Mouse (Mus musculus) spleen, adult 12 weeks (tissue): ENCODE data around the gene Galr2.

Experiments
- DNase-seq: peaks from one replicate; pipeline ENCODE4 v3.0.0; 2022; ENCODE audit warnings: low spot score

Gene Galr2

DNA sequence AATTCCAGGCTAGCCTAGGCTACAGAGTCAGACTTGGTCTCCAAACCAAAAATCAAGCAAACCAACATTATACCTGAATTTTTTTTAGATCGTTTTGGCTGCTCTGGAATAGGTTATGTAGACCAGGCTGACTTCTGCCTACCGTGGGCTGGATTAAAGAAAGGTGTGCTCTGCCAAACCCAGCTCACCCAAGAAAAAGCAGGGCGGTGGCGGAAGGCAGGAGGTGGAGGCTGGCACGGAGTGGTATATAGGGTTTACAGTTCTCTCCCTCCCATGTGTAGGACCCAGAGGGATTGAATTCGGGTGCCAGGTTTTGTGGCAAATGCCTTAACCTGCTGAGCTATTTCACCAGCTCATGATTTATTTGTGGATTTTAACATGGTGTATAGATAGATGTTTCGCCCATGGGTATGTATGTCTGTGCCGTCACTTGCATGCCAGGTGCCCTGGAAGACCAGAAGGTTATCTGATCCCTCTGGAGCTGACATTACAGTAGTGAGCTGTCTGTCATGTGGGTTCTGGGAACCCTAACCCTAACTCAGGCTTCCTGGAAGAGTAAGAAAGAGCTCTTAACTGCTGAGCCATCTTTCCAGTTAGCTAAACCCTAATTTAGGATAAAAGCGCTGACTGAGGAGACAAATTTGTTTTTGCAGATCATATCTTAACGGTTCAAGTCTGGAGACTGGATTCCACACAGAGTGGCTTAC is 26.4 kb downstream of the Galr2 start, which contains the start of gene Exoc7:
Gene Exoc7 (minus strand): TSS at position 215 of the 707 bp plus-strand sequence.
- DNase-seq = no peak

DNA sequence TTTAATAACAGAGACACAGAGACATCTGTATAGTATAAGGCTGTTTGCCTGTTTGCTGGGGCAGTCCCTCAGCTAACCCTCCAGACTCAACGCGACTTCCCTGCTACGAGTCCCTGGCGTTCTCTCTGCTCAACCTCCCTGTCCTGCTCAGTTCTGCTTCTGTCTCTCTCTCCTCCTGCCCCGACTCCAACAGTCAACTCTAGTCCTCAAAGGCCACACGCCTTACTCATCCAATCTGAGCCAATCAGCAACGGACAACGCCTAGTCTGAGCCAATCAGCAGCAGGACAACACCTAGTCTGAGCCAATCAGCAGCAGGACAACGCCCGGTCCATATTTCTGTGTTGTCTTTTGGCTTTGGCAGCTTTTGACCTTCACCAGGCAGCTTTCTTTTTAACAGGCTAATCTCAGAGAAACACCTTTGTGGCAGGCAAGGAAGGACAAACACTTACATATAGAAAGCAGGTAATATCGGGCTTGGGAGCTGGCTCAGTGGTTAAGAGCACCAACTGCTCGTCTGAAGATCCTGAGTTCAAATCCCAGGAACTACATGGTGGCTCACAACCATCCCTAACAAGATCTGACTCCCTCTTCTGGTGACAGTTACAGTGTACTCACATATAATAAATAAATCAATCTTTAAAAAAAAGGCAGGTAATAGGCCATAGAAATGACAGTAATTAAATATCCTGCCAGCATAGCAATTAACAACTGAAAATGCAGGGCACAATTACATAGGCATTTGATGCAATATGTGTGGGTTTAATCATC is 27.2 kb downstream of the Galr2 start:
- no peak for DNase-seq

DNA sequence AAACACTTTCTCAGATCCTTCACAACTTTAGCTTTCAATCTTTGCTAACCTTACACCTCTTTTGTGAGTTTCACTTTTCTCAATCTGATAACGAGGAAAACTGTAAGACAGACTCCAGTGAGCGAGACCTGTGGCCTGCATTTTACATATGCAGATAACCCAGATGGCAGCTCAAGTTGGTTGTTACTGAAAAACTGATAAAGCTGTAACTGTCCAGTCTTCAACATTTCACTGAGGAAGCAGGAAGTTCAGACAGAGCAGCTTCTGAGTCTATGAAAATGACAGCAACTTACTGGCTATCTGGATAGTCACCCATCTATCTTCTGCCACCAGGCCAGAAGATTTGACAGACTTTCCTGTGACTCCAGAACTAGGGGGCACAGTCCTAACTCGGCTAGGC is 28.9 kb downstream of the Galr2 start:
- no peak for DNase-seq

DNA sequence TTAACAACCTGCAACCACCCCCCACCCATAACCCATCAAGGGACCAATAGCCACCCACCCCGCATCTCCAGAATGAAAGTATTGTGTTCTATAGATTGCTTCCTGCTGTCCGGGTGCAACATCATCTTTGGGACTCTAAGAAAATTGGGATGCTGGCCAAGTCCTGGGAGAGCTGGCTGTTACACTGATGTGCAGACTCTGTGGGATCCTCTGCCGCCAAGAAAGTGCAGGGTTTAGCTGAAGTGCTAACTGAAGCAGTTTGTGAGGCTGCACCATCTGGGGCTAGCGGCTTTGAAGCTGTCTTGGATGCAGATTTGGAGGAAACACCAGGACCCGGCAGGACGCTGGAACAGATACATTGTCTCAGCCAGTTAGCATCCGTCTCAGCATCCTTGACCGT is 30.4 kb downstream of the Galr2 start:
- DNase-seq = no peak

DNA sequence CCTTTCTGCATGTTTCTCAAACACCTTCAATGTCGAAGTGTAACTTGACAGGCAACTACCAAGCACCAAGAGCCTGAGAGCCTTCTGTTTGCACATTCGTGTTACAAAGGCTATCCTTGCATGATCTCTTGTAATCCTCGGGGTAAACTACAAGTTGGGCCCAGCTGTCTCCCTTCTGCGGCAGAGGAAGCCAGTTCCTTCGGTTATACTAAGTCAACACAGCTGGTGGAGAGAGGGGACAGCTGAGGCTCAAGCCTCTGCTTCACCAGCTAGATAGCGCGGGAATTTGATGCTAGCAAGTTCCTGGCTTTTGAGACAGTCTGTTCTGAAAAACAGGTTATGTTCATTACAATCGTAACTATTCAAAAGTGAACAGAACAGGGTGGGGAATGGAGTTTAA is 31.6 kb downstream of the Galr2 start:
- DNase-seq = no peak

DNA sequence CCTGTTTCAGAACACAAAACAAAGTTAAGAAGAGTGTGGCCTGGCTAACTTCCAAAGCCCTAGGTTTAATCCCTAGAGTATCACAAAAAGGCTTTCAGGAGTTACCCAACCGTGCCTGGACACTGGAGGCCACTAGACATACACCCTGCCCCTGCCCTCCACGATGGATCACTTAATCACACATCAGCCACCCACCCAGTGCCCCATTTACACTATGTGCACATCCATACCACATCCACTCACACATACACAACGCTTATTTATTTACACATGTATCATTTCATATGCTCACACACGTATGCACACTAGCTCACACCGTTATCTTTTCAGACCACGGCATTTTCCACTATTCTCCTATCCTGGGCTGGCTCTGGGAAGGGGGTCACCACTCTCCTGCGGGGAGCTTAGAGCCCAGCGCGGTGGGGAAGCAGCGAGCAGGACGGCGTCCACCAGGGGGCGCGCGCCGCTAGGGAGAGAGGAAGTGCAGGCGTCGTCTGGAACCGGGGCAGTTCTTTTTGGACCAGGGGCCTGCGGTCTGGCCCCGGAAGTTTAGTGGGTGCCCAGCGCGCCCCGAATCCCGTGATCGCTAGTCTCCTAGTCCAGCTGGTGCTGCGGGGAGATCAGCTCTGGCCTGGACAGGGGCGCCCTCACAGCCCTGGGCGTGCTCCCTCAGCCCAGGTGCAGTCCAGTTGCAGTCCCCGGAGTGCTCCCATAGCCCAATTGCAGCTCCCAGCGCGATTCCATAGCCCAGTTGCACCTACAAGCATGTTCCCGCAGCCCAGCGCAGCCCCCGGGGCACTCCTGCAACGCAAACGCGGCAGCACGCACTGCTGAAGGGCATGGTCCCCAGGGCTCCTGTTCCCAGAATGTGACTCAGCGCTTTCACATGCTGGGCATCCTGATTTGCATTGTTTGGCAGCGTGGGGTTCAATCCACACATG is 38.2 kb downstream of the Galr2 start:
- DNase-seq = peak; percentile 78

DNA sequence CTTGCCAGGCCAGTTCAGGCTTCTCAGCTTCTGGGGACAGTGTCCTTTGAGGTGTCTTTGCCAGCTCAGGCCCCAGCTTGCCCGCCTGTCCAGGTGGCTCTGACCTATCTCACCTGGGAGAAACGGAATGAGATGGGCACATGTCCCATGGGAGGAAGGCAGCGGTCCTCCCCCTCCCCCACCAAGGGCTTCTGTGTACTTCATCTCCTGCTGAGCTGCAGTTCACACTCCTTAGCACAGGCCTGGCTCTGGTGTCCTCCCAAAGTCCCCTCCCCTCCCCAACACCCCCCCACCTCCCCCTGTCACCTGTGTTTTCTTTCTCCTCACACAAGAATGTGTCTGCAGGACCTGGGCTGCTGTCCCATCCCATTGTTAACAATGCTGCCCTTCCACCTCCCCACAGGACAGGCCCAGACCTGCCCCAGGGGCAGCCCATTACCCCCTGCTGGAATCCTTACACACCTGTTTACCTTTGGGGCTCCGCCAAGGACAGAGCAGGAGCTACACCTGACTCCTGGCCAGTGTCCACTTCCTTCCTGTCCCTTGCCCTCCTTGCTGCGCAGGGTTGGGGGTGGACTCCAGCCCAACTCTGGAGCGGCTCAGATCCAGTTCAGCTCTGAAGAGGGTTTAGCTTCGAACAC is 46.3 kb downstream of the Galr2 start:
- no peak for DNase-seq

DNA sequence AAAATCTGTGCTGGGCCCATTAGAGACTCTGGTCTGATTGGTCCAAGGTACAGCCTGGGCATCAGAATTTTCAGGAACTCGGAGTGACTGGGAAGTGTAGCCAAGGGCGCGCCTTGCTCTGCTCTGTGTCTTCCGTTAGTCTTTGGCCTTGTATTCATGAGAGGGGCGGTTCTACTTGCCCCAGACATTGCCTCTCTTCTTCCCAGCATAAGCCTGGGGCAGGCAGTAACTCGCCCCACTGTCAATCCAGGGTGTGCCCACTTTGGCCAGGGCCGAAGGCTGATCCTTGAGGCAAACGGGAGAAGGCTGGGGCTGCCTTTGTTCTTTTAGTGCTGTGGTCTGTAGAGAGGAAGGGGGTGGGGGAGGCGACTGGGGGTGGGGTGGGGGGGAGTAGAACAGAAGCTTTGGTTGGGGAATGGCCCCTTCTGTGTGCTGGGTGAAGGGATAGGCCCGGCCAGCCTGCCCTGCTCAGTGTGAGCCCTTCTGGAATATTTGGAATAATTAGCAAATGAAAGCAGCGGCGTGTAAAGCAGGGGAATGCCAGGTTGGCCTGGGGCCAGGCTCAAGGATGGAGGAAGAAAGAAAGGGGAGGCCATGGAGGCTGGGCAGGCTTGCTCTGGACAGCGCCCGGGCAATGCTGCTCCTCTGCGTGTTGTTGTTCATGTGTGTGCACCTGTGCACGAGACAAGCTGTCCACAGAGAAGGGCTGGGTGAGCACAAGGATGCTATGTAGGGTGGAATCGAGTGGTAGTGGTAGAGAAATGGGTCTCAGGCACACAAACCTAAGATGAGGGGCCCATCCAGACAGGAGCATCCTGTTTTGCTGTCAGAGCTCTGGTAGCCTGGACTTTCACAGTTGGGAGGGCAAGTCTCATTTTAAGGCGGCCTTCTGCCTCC is 48.8 kb downstream of the Galr2 start:
- DNase-seq = no peak

DNA sequence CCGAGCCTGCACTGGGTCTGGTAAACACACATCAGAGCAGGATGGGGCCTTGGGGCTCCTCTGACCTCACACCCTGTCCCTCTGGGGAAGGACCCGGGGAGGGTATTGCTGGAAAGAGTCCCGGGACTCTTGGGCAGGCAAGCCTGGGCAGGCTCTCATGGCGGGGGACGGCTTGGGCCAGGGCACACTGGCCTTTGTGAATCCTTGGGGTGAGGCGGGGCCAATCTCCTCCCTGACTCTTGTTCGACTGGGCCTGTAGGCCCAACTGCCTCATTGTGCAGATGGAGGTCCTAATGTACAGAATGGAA is 49.4 kb downstream of the Galr2 start:
- no peak for DNase-seq

DNA sequence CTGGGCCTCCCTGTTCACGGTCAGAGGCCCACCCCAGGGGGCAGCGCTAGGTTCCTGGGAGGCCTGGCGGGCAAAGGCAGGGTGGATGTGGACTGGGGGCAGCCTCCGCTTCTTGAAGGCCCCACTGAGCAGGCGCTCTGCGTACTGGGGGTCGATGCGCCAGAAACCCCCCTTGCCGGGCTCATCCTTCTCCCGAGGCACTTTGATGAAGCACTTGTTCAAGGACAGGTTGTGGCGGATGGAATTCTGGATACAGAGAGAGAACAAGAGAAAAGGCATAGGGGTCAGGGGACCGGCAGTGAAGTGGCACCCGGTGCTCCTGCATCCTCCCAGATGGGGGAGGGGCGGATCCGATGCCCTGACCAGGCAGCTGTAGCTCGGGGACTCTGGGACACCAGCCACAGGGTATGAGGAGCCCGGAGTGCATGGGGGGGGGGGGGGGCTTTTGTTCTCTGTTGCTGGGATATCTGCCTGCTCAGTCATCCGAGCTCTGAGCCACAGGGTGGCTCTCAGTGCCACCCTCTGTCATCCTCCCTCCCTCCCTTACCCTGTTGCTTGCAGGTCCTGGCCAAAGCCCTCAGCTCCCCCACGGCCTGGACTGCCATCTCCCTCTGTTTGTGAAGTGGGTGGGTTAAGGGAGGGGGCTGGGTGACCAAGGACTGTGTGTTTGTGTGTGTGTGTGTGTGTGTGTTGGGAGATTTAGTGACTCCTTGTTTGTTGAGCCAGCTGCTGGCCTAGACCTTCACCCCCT is 51.7 kb downstream of the Galr2 start:
- no peak for DNase-seq

DNA sequence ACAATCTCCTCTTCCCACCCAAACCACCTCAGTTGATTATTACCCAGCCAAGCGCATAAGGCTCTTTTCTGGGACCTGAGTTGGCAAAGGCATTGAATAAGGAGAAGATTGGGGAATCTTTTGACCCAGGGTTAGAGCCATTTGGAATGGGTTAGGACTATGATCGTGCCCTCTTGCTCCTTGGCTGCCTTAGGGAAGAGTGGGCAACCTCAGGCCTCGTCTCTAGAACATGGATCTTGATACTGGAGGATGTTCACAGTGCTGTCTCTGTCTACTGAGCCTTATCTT is 52.2 kb downstream of the Galr2 start:
- no peak for DNase-seq
